Mouse (Mus musculus) small intestine, adult 2 months (tissue): ENCODE measurements around the gene Gas1. TPM values are rescaled to one million over a fixed set of nuclear protein-coding genes. Genes with fewer than 3 reads are reported as not detected.
A peak's percentile ranks its signal among the peaks of the same experiment; 100 is the strongest.

Experiments used
- H3K27ac ChIP-seq: fragments of 200-500 bp; 2 replicates; pipeline ENCODE4 v1.5.1; 2012; ENCODE audit warnings: low read depth, low read length, control low read depth, inconsistent platforms; ENCODE audit not compliant: insufficient read depth
- H3K27me3 ChIP-seq: fragments of 200-500 bp; 2 replicates; pipeline ENCODE4 v1.6.1; 2012; ENCODE audit warnings: mild to moderate bottlenecking, moderate library complexity, low read length, inconsistent platforms; ENCODE audit not compliant: control insufficient read depth, insufficient read depth
- H3K36me3 ChIP-seq: fragments of 200-500 bp; 2 replicates; pipeline ENCODE4 v1.6.1; 2012; ENCODE audit warnings: mild to moderate bottlenecking, low read length, control low read depth, inconsistent platforms; ENCODE audit not compliant: control insufficient read depth, insufficient read depth
- H3K4me1 ChIP-seq: fragments of 200-500 bp; 2 replicates; pipeline ENCODE4 v1.6.1; 2012; ENCODE audit warnings: low read length, inconsistent platforms, mixed read lengths; ENCODE audit not compliant: control insufficient read depth, insufficient read depth, insufficient read length
- H3K4me3 ChIP-seq: fragments of 200-500 bp; 2 replicates; pipeline ENCODE4 v1.5.1; 2012; ENCODE audit warnings: low read depth, mild to moderate bottlenecking, control low read depth, inconsistent platforms, low read length, moderate library complexity
- CTCF ChIP-seq: fragments of 200-500 bp; IDR thresholded peaks from 2 replicates; pipeline ENCODE4 v1.5.1; 2012; ENCODE audit warnings: low read depth, mild to moderate bottlenecking, control low read depth, inconsistent platforms, low read length, moderate library complexity, mixed read lengths; ENCODE audit not compliant: insufficient replicate concordance, insufficient read length; ENCODE audit errors: extremely low read depth
- POLR2A ChIP-seq: fragments of 200-500 bp; IDR thresholded peaks from 2 replicates; pipeline ENCODE4 v1.6.1; 2012; ENCODE audit warnings: low read depth, mild to moderate bottlenecking, control low read depth, inconsistent platforms, low read length, moderate library complexity
- WGBS: fragments of 180-500 bp; shearing (Covaris S2); methylation state at CpG from one replicate; pipeline ENCODE4 v1.1.7; 2018; 5-methylcytosine and 5-hydroxymethylcytosine counted together
- polyA plus RNA-seq: library from polyadenylated mRNA; depleted of rRNA; stranded (reverse); fragments of >200 nt; gene quantifications from 2 replicates; pipeline ENCODE4 v1.2.3, GENCODE M21; 2012

Gas1 gene
- polyA plus RNA-seq, 1 experiment, result 61.6 TPM

GRCm38 (mm10) chr13:60178416-60178815 lies 1.3 kb upstream of the Gas1 start:
- Histone ChIP-seq H3K4me3 (peak overlapping the region; percentile 34; the same call in 1 of the 2 replicates), H3K36me3 (no peaks in the 10 kb centered on the region)
- 2% methylated on average over 15 of the region's 15 CpGs for whole genome bisulfite sequencing

DNA sequence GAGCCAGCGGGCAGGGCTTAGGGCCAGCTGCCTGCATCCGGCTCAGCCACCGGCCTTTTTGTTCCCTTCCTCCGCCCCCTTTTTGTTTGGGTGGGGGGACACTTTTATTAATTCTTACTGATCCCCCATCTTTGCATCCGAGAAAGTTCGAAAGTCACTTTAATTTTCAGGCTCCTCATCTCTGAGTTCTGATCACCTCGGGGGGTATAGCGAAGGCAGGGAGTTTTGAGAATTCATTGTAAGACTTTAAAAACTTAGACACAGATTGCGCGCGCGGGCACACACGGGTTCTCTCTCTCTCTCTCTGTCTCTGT lies 589 bp upstream of the Gas1 start:
- WGBS, result under 1% methylated on average over 13 of the region's 13 CpGs
- H3K27me3 ChIP-seq, result peaks cover 21% of the 10 kb centered on the region
- H3K27ac ChIP-seq, result 0 out of 2 replicates have a peak overlapping the region, but pooled peaks have one; percentile 33
- no peaks in the 10 kb centered on the region for H3K36me3 ChIP-seq
- H3K4me3 ChIP-seq, result peak overlapping the region; percentile 60
- TF ChIP-seq POLR2A (no peak), CTCF (no peak)
- H3K4me1 ChIP-seq, result peaks cover 3% of the 10 kb centered on the region; the same call in 1 of the 2 replicates

More at GRCm38 (mm10) chr13:60178416-60178815, 1.3 kb upstream of the Gas1 start:
- Histone ChIP-seq H3K27ac (0 out of 2 replicates have a peak overlapping the region, but pooled peaks have one; percentile 33), H3K27me3 (peaks cover 21% of the 10 kb centered on the region), H3K4me1 (peaks cover 3% of the 10 kb centered on the region; the same call in 1 of the 2 replicates)
- TF ChIP-seq POLR2A (no peak), CTCF (peak; percentile 91)

- peak overlapping the region; percentile 60 for H3K4me3 ChIP-seq
- no peak for TF ChIP-seq POLR2A
- TF ChIP-seq CTCF, result no peak
- H3K27me3 ChIP-seq, result peaks cover 28% of the 10 kb centered on the region
- H3K4me1 ChIP-seq, result peaks cover 3% of the 10 kb centered on the region; the same call in 1 of the 2 replicates
- under 1% methylated on average over 53 of the region's 53 CpGs for WGBS
- H3K27ac ChIP-seq, result peak overlapping the region; percentile 24; the same call in 1 of the 2 replicates
- H3K36me3 ChIP-seq, result no peaks in the 10 kb centered on the region
These were observed 424 bp downstream of the Gas1 start for GRCm38 (mm10) chr13:60176776-60177105.

GRCm38 (mm10) chr13:60176136-60176775 lies 909 bp downstream of the Gas1 start:
- TF ChIP-seq CTCF, result no peak
- TF ChIP-seq POLR2A, result no peak
- peaks cover 30% of the 10 kb centered on the region for H3K27me3 ChIP-seq
- H3K4me3 ChIP-seq, result peak overlapping the region; percentile 60
- H3K4me1 ChIP-seq, result peaks cover 3% of the 10 kb centered on the region; the same call in 1 of the 2 replicates
- WGBS, result 1% methylated on average over 82 of the region's 82 CpGs
- no peaks in the 10 kb centered on the region for H3K36me3 ChIP-seq
- H3K27ac ChIP-seq, result peak overlapping the region; percentile 56

DNA sequence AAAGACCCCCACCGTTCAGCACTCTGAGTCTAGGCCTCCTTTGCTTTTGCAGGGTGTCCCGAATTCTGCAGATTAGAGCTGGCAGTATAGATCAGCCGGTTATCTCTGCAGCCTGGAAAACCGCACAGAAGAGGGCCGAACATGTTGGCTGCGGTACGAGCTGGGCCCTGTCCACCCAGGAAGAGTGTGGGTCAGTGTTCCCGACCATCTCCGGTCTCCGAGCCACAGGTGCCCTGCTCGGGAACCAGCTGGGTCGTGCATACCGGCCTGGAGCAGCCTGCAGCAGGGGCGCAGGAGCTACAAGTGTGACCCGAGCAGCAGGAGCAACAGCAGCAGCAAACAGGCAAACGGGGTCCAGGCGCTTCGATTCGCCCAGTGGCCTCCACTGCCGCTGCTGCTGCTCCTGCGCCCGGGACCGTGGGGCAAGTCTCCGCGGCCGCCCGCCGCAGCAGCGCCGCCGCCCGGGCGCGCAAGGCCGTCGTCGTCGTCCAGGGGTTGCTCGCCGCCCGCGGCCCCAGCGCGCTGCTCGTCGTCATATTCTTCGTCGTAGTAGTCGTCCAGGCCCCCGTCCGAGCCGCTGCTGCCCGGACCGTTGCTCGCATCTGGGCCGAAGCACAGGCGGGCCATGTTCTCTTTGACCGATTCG lies 1.6 kb downstream of the Gas1 start:
- peak overlapping the region; percentile 60 for H3K4me3 ChIP-seq
- H3K36me3 ChIP-seq, result no peaks in the 10 kb centered on the region
- peaks cover 3% of the 10 kb centered on the region; the same call in 1 of the 2 replicates for H3K4me1 ChIP-seq
- H3K27me3 ChIP-seq, result peaks cover 30% of the 10 kb centered on the region
- peak overlapping the region; percentile 56 for H3K27ac ChIP-seq
- 1% methylated on average over 59 of the region's 59 CpGs for WGBS
- TF ChIP-seq CTCF, result no peak

GRCm38 (mm10) chr13:60174953-60175352 lies 2.2 kb downstream of the Gas1 start:
- 10% methylated on average over 7 of the region's 7 CpGs for WGBS
- Histone ChIP-seq H3K27me3 (peaks cover 30% of the 10 kb centered on the region), H3K27ac (no peak overlapping the region; the same call in 1 of the 2 replicates), H3K36me3 (no peaks in the 10 kb centered on the region), H3K4me1 (peaks cover 3% of the 10 kb centered on the region; the same call in 1 of the 2 replicates), H3K4me3 (peak overlapping the region; percentile 12; the same call in 1 of the 2 replicates)
- TF ChIP-seq CTCF (no peak), POLR2A (no peak)
